Mouse (Mus musculus) lung, postnatal 14 days (tissue): ENCODE measurements at regions not wholly inside any gene's neighbourhood (a gene's known extent, or its start where the extent isn't known, plus 50 kb on each side); places are given as distances from the start of the nearest gene placed in this dataset.

ENCODE experiments used
- DNase-seq: peaks from one replicate; pipeline ENCODE4 v3.0.0; 2021

- no peak for DNase-seq
Observed at GRCm38 (mm10) chr1:152164843-152165489, 75.0 kb upstream of the 1700025G04Rik start.

- DNase-seq: no peak
Observed at GRCm38 (mm10) chr1:152164212-152164611, 74.3 kb upstream of the 1700025G04Rik start.

DNA sequence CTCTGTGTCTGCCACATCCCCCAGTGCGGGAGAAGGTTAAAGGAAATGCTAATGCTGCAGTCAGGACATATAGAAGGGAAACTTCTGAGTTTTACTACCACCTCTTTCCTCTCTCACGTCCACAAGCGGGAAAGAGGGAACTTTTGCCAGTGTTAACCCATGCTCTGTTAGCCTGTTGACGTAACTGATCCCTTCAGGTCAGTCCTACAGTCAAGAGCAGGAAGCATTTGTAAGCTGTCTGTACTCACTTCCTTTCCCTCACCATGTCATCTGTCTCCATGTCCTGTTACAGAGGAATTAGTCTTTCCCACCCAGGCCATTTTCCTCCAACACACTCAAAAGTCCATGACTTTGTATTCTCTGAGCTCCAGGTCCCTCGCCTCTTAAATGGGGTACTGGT, 62.5 kb upstream of the 1700025G04Rik start:
- no peak for DNase-seq

GRCm38 (mm10) chr1:152148731-152149130, 58.8 kb upstream of the 1700025G04Rik start:
- no peak for DNase-seq

DNA sequence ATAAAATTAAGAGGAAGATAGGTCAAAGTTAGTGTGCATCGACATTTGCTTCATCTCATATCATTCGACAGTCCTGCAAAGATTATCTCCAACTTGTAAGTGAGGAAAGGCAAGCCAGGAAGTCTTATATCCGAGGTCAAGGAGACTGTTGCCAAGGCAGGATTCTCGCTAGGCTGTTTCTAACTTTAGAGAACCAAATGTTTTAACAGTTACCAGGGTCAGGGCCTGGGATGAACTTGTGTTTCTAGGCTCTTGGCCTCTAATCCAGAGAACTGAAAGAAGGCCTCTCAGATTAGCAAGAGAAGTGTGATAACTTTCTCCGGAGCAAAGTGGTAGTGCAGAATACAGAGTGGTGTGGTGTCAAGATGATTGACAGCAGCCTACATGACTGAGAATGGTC, 50.2 kb upstream of the 1700025G04Rik start:
- DNase-seq: no peak
